Mouse (Mus musculus): ENCODE measurements around the gene Ift81. TPM values are rescaled to one million over a fixed set of nuclear protein-coding genes. Genes with fewer than 3 reads are reported as not detected.
A peak's percentile ranks its signal among the peaks of the same experiment; 100 is the strongest.

Ift81 gene
- polyA plus RNA-seq, 2 experiments, result 0.93 to 2.2 TPM

DNA sequence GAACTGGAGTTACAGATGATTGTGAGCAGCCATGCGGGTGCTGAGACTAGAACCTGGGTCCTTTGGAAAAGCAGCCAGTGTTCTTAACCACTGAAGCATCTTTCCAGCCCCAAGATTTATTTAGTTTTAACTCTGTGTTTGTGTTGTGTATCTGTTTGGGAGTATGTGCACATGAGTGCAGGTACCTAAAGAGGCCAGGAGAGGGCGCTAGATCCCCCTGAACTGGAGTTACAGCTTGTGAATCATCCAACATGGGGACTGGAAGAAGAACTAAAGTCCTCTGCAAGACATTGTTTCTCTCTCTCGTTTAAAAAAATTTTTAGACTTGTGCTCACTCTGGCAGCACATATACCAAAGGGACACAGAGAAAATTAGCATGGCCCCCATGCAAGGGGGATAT, 107.9 kb downstream of the Ift81 start:
- TF ChIP-seq EP300 (IDR thresholded peaks at IDR 0.05; ENCODE audit: low read depth) (no peak), CTCF (IDR thresholded peaks at IDR 0.05; ENCODE audit: low read depth) (peak; percentile 33; the same call in 1 of the 2 replicates)
- ATAC-seq (ENCODE audit: insufficient read depth) (no peak), DNase-seq (ENCODE audit: low read depth in 3 of 3, low spot score in 3 of 3) (no peak)
- Histone ChIP-seq H3K4me2 (ENCODE audit: low read depth) (no peak overlapping the region), H3K36me3 (replicated peaks; ENCODE audit: control insufficient read depth, insufficient read depth, low read depth) (no peaks in the 10 kb centered on the region), H3K9me3 (ENCODE audit: control insufficient read depth, low read length) (peaks cover 3% of the 10 kb centered on the region), H3K9ac (replicated peaks) (no peak overlapping the region), H3K4me1 (replicated peaks; ENCODE audit: control insufficient read depth in 2 of 2, insufficient read depth in 2 of 2, low read length in 1 of 2) (peaks cover 4% of the 10 kb centered on the region in 2 experiments), H3K4me3 (ENCODE audit: insufficient read depth in 1 of 2, low read depth in 2 of 2, low read length in 2 of 2) (no peak overlapping the region), H3K27ac (no peak overlapping the region), H3K27me3 (ENCODE audit: control insufficient read depth, insufficient read depth, low read length) (no peaks in the 10 kb centered on the region; the same call in 1 of the 2 replicates)
- 73% methylated on average over 3 of the region's 3 CpGs for WGBS (ENCODE audit: insufficient replicate concordance)

DNA sequence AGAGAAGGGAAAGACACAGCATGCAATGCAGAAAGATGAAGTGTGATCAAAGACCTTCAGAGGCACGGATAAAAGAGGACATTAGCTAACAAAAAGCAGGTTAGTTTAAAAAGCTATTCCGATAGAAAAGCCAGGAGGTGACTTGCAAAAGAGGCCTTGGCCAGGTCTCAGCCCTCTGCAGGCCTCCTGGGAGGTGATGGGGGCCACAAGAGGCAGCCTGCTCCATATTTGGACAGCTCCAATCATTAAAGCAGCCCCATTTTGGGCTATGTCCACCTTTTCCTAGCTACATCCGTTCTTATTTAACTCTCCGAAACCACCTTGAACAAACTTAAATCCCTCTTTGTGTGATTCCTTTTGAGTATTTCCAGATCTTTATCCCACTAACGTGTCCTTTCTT, 108.8 kb downstream of the Ift81 start:
- H3K4me1 ChIP-seq (replicated peaks; ENCODE audit: control insufficient read depth in 2 of 2, insufficient read depth in 2 of 2, low read length in 1 of 2), result peaks cover 4% of the 10 kb centered on the region in 2 experiments
- no peak overlapping the region for H3K4me3 ChIP-seq (ENCODE audit: insufficient read depth in 1 of 2, low read depth in 2 of 2, low read length in 2 of 2)
- H3K36me3 ChIP-seq (replicated peaks; ENCODE audit: control insufficient read depth, insufficient read depth, low read depth), result no peaks in the 10 kb centered on the region
- DNase-seq (ENCODE audit: low read depth in 3 of 3, low spot score in 3 of 3) (no peak), ATAC-seq (ENCODE audit: insufficient read depth) (no peak)
- TF ChIP-seq CTCF (IDR thresholded peaks at IDR 0.05; ENCODE audit: low read depth) (no peak), EP300 (IDR thresholded peaks at IDR 0.05; ENCODE audit: low read depth) (no peak)
- peaks cover 3% of the 10 kb centered on the region for H3K9me3 ChIP-seq (ENCODE audit: control insufficient read depth, low read length)
- no peaks in the 10 kb centered on the region; the same call in 1 of the 2 replicates for H3K27me3 ChIP-seq (ENCODE audit: control insufficient read depth, insufficient read depth, low read length)
- WGBS (ENCODE audit: insufficient replicate concordance), result 73% methylated on average over 5 of the region's 5 CpGs
- no peak overlapping the region for H3K9ac ChIP-seq (replicated peaks)
- no peak overlapping the region for H3K27ac ChIP-seq
- H3K4me2 ChIP-seq (ENCODE audit: low read depth), result no peak overlapping the region

DNA sequence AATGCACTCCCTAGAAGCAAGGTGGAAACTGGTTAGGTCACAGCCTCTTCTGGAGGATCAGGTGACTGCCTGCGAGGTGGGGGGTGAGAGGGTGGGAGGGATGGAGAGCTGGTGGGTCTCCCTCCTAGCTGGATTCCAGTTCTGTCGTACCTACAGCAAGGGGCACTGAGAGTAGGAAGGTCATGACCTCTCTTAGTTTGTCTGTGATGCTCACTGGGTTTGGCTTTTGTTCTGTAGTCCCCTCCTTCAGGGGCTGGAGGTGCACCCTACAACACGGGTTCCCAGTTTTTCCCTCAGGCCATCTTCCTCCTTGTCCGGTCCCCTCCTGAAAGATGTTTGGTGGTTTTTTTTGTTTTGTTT, 110.6 kb downstream of the Ift81 start:
- ATAC-seq (ENCODE audit: insufficient read depth) (no peak), DNase-seq (ENCODE audit: low read depth in 3 of 3, low spot score in 3 of 3) (no peak)
- no peaks in the 10 kb centered on the region; the same call in 1 of the 2 replicates for H3K27me3 ChIP-seq (ENCODE audit: control insufficient read depth, insufficient read depth, low read length)
- H3K36me3 ChIP-seq (replicated peaks; ENCODE audit: control insufficient read depth, insufficient read depth, low read depth), result peaks cover 5% of the 10 kb centered on the region; the same call in 1 of the 2 replicates
- H3K27ac ChIP-seq, result no peak overlapping the region
- 54% methylated on average over 4 of the region's 4 CpGs for WGBS (ENCODE audit: insufficient replicate concordance)
- TF ChIP-seq CTCF (IDR thresholded peaks at IDR 0.05; ENCODE audit: low read depth) (no peak), EP300 (IDR thresholded peaks at IDR 0.05; ENCODE audit: low read depth) (no peak)
- H3K9me3 ChIP-seq (ENCODE audit: control insufficient read depth, low read length), result peaks cover 3% of the 10 kb centered on the region
- no peak overlapping the region for H3K9ac ChIP-seq (replicated peaks)
- H3K4me3 ChIP-seq (ENCODE audit: insufficient read depth in 1 of 2, low read depth in 2 of 2, low read length in 2 of 2), result no peak overlapping the region
- no peak overlapping the region for H3K4me2 ChIP-seq (ENCODE audit: low read depth)
- H3K4me1 ChIP-seq (replicated peaks; ENCODE audit: control insufficient read depth in 2 of 2, insufficient read depth in 2 of 2, low read length in 1 of 2), result peaks cover 8 to 10% of the 10 kb centered on the region in 2 experiments

DNA sequence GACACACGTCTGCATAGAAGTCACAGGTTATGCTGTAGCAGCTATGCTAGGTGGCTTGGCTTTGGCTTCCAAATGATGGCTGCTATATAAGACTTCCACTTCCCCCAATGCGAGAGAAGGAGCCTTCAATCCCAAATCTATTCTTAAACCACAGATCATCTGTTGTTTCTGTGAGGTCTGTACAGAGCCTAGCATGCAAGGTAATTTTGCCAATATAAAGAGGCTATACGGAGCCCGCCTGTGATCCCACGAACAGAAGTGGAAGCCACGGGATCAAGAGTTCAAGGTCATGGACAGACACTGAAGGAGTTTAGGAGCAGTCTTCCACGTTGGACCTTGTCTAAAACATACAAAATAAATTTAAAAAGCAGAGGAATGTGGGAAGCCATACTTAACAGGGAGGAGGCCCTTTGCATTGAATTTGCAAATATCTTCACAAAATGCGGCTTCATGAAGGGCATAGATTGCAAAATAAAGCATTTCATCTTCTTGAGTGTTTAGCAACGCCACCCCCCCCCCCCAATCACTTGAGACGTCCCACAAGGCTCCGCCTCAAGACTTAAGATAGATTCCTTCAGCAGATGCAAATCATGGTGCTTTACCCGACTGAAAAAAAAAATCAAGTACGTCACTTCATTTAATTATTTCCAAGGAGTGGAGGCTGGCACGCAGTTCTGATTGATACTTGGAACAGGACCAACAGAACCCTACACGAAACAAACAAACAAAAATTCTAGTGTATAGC, 111.1 kb downstream of the Ift81 start:
- WGBS (ENCODE audit: insufficient replicate concordance), result 45% methylated on average over 15 of the region's 15 CpGs
- Histone ChIP-seq H3K4me1 (replicated peaks; ENCODE audit: control insufficient read depth in 2 of 2, insufficient read depth in 2 of 2, low read length in 1 of 2) (peaks cover 8 to 10% of the 10 kb centered on the region in 2 experiments), H3K9me3 (ENCODE audit: control insufficient read depth, low read length) (peaks cover 3% of the 10 kb centered on the region), H3K4me3 (ENCODE audit: insufficient read depth in 1 of 2, low read depth in 2 of 2, low read length in 2 of 2) (peak overlapping the region; percentile 71 to 80), H3K9ac (replicated peaks) (peak overlapping the region; percentile 57), H3K4me2 (ENCODE audit: low read depth) (peak overlapping the region; percentile 97), H3K36me3 (replicated peaks; ENCODE audit: control insufficient read depth, insufficient read depth, low read depth) (peaks cover 8% of the 10 kb centered on the region), H3K27ac (no peak overlapping the region), H3K27me3 (ENCODE audit: control insufficient read depth, insufficient read depth, low read length) (no peaks in the 10 kb centered on the region; the same call in 1 of the 2 replicates)
- no peak for DNase-seq (ENCODE audit: low read depth in 3 of 3, low spot score in 3 of 3)
- TF ChIP-seq EP300 (IDR thresholded peaks at IDR 0.05; ENCODE audit: low read depth) (no peak), CTCF (IDR thresholded peaks at IDR 0.05; ENCODE audit: low read depth) (no peak)
- ATAC-seq (ENCODE audit: insufficient read depth), result no peak

DNA sequence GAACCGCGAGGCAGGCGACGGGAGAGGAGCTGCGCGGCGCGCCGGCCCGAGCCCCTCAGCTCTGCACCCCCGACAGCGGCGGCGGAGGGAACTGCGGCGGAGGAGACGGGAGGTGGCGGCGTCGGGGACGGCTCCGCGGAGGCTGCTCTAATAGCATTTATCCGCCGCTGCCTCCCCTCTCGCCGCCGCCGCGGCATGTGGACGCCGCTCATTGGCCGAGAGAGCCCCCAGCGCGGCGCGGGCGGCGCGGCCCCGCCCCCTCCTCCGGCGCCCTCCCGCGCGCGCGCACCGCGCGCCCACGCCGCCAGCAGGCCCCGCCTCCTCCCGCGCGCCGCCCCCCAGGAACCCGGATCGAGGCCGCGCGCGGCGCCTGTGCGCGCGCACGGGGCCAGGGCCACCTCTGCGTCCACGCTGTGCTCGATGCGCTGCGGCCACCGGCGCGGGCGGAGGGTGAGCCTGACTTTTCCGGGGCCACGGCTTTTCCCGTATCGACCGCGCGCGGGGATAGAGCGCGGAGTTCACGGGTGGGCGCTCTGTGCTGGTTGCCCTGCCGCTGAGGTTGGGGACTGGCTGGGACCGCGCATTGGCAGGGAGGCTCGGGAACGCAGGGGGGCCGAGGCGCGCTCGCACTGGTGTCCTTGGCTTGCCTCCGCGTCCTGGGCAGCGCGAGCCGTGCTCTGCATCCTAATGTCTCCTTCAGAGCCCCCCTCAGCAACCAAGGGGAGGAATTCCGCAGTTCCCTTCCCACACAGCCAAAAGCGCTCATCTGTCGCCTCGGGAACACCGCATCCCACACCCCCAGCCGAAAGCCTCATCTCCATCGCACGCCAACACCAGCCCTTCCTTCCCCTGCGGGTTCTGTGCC, 112.0 kb downstream of the Ift81 start, which contains the start of gene Atp2a2:
Gene Atp2a2 (minus strand): TSS at position 149 of the 865 bp plus-strand sequence.
- Histone ChIP-seq H3K27ac (peak within 1 kb of the TSS; percentile 70), H3K4me2 (ENCODE audit: low read depth) (peak within 1 kb of the TSS; percentile 97), H3K9ac (replicated peaks) (peak within 1 kb of the TSS; percentile 83), H3K4me3 (ENCODE audit: insufficient read depth in 1 of 2, low read depth in 2 of 2, low read length in 2 of 2) (peak within 1 kb of the TSS; percentile 71 to 81), H3K9me3 (ENCODE audit: control insufficient read depth, low read length) (peaks cover 3% of the 10 kb centered on the region), H3K27me3 (ENCODE audit: control insufficient read depth, insufficient read depth, low read length) (no peaks in the 10 kb centered on the region; the same call in 1 of the 2 replicates), H3K36me3 (replicated peaks; ENCODE audit: control insufficient read depth, insufficient read depth, low read depth) (peaks cover 8% of the 10 kb centered on the region), H3K4me1 (replicated peaks; ENCODE audit: control insufficient read depth in 2 of 2, insufficient read depth in 2 of 2, low read length in 1 of 2) (peaks cover 8 to 10% of the 10 kb centered on the region in 2 experiments)
- peak; percentile 91 for ATAC-seq (ENCODE audit: insufficient read depth)
- DNase-seq (ENCODE audit: low read depth in 3 of 3, low spot score in 3 of 3), result peak; percentile 80 to 83 (median 81)
- WGBS (ENCODE audit: insufficient replicate concordance), result under 1% methylated on average over 87 of the region's 113 CpGs
- no peak for TF ChIP-seq EP300 (IDR thresholded peaks at IDR 0.05; ENCODE audit: low read depth)
- TF ChIP-seq CTCF (IDR thresholded peaks at IDR 0.05; ENCODE audit: low read depth), result peak; percentile 45
